In the genomic region with DNA sequence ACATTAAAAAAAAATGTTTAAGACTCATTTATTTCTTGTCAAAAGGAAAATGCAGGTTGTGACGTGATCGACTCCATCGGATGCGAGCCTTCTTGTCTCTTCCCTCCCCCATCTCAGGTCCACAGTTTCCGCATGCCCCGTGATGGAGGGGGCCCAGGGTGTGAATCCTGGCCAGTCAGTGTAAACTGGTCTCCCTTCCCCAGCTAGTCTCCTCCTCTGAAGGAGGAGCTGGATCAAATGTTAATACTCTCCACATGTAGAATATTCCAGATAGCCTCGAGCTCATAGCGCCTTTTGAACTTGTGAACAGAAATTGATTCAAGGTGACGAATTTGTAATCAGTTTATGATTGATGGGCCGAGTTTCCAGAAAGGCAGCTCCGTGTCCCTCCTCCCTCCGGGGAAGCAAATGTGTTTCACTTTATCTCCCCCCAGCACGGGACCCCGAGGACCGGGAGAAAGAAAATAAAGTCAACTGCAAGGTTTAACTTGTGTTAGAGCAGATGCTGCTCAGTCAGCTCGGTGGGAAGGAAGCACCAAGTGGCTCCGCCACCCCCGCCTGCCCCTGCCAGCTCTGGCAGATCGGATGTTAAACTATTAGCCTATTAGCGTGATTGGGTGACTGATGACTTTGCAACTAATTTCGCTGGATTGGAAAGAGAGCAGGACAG, we compare ENCODE assay signal across 15 mouse cellular contexts. TPM values are rescaled to one million over a fixed set of nuclear protein-coding genes. Genes with fewer than 3 reads are reported as not detected.
DNase-seq lines count a peak whose midpoint lies in the region; ATAC-seq and TF ChIP-seq lines count a peak whose summit lies in the region.
"Had no signal": no experiment of that assay in that cellular context is flagged by ENCODE, and none has a peak within 500 bp of the region (broad histone marks: within the 10 kb centered on the region; RNA-seq: fewer than 3 reads in every experiment).

No protein-coding gene starts in this region.

- TF ChIP-seq CTCF in liver, postnatal 0 days (IDR thresholded peaks at IDR 0.05; ENCODE audit: low read depth) = no peak

- 64% methylated on average over 21 of the region's 21 CpGs for WGBS in forebrain, embryonic 11.5 days
- WGBS in forebrain, embryonic 15.5 days = 54% methylated on average over 21 of the region's 21 CpGs
- WGBS in midbrain, embryonic 14.5 days = 64% methylated on average over 21 of the region's 21 CpGs
- WGBS in midbrain, embryonic 10.5 days = 69% methylated on average over 21 of the region's 21 CpGs
- WGBS in embryonic facial prominence, embryonic 15.5 days = 12% methylated on average over 21 of the region's 21 CpGs
- 9% methylated on average over 21 of the region's 21 CpGs for WGBS in limb, embryonic 15.5 days
- 46% methylated on average over 21 of the region's 21 CpGs for WGBS in liver, postnatal 0 days (ENCODE audit: insufficient replicate concordance)

- 0 out of 2 replicates have a peak, but pooled peaks cover 1% of the 10 kb centered on the region for H3K4me1 ChIP-seq in forebrain, embryonic 11.5 days (replicated peaks; ENCODE audit: control insufficient read depth, insufficient read depth, low read length)
- H3K4me1 ChIP-seq in forebrain, embryonic 15.5 days = peaks cover 12% of the 10 kb centered on the region; the same call in 1 of the 2 replicates
- no peaks in the 10 kb centered on the region for H3K4me1 ChIP-seq in midbrain, embryonic 14.5 days (ENCODE audit: control insufficient read depth, insufficient read depth, low read length)
- peaks cover 20% of the 10 kb centered on the region for H3K4me1 ChIP-seq in midbrain, embryonic 10.5 days
- peaks cover 19% of the 10 kb centered on the region for H3K4me1 ChIP-seq in embryonic facial prominence, embryonic 15.5 days
- peaks cover 18% of the 10 kb centered on the region; the same call in 1 of the 2 replicates for H3K4me1 ChIP-seq in limb, embryonic 15.5 days
- H3K4me1 ChIP-seq in liver, postnatal 0 days (ENCODE audit: insufficient read depth) = no peaks in the 10 kb centered on the region
- H3K4me1 ChIP-seq: megakaryocyte, embryonic 14.5 days had no signal

- no peaks in the 10 kb centered on the region for H3K27me3 ChIP-seq in forebrain, embryonic 11.5 days (ENCODE audit: control insufficient read depth, insufficient read depth, low read length)
- H3K27me3 ChIP-seq in forebrain, embryonic 15.5 days = no peaks in the 10 kb centered on the region
- H3K27me3 ChIP-seq in midbrain, embryonic 14.5 days (ENCODE audit: control insufficient read depth, insufficient read depth, low read length) = no peaks in the 10 kb centered on the region
- peaks cover 85% of the 10 kb centered on the region for H3K27me3 ChIP-seq in midbrain, embryonic 10.5 days (ENCODE audit: low read depth, poor library complexity, severe bottlenecking)
- peaks cover 30% of the 10 kb centered on the region for H3K27me3 ChIP-seq in embryonic facial prominence, embryonic 15.5 days
- peaks cover 69% of the 10 kb centered on the region for H3K27me3 ChIP-seq in limb, embryonic 15.5 days
- no peaks in the 10 kb centered on the region for H3K27me3 ChIP-seq in liver, postnatal 0 days (ENCODE audit: insufficient read depth, low read length)

- no peak overlapping the region for H3K27ac ChIP-seq in forebrain, embryonic 11.5 days (ENCODE audit: low read depth, low read length)
- no peak overlapping the region for H3K27ac ChIP-seq in forebrain, embryonic 15.5 days (replicated peaks)
- no peak overlapping the region for H3K27ac ChIP-seq in midbrain, embryonic 14.5 days (replicated peaks; ENCODE audit: low read depth, low read length)
- no peak overlapping the region for H3K27ac ChIP-seq in midbrain, embryonic 10.5 days (replicated peaks)
- no peak overlapping the region for H3K27ac ChIP-seq in embryonic facial prominence, embryonic 15.5 days (replicated peaks)
- H3K27ac ChIP-seq in limb, embryonic 15.5 days = no peak overlapping the region
- no peak overlapping the region for H3K27ac ChIP-seq in liver, postnatal 0 days (ENCODE audit: low read depth)
- H3K27ac ChIP-seq: heart, adult 2 months had no signal

- H3K4me2 ChIP-seq in forebrain, embryonic 11.5 days (ENCODE audit: low read depth, low read length, severe bottlenecking) = no peak overlapping the region
- no peak overlapping the region for H3K4me2 ChIP-seq in forebrain, embryonic 15.5 days (replicated peaks)
- no peak overlapping the region for H3K4me2 ChIP-seq in midbrain, embryonic 14.5 days (ENCODE audit: low read length)
- peak overlapping the region; percentile 34 for H3K4me2 ChIP-seq in embryonic facial prominence, embryonic 15.5 days (replicated peaks)
- H3K4me2 ChIP-seq in limb, embryonic 15.5 days = peak overlapping the region; percentile 27; the same call in 1 of the 2 replicates
- no peak overlapping the region for H3K4me2 ChIP-seq in liver, postnatal 0 days (ENCODE audit: low read depth, low read length)

- no peaks in the 10 kb centered on the region for H3K9me3 ChIP-seq in forebrain, embryonic 11.5 days (ENCODE audit: control insufficient read depth, low read length)
- no peaks in the 10 kb centered on the region for H3K9me3 ChIP-seq in forebrain, embryonic 15.5 days
- no peaks in the 10 kb centered on the region for H3K9me3 ChIP-seq in midbrain, embryonic 14.5 days (ENCODE audit: control insufficient read depth, low read length)
- H3K9me3 ChIP-seq in midbrain, embryonic 10.5 days (replicated peaks) = no peaks in the 10 kb centered on the region
- H3K9me3 ChIP-seq in embryonic facial prominence, embryonic 15.5 days (replicated peaks) = no peaks in the 10 kb centered on the region
- H3K9me3 ChIP-seq in limb, embryonic 15.5 days = no peaks in the 10 kb centered on the region
- no peaks in the 10 kb centered on the region for H3K9me3 ChIP-seq in liver, postnatal 0 days (ENCODE audit: low read length)
- H3K9me3 ChIP-seq: megakaryocyte, embryonic 14.5 days had no signal

- H3K4me3 ChIP-seq in forebrain, embryonic 11.5 days (ENCODE audit: low read depth, low read length) = no peak overlapping the region
- H3K4me3 ChIP-seq in forebrain, embryonic 15.5 days = no peak overlapping the region
- H3K4me3 ChIP-seq in midbrain, embryonic 14.5 days (replicated peaks; ENCODE audit: low read depth, low read length) = no peak overlapping the region
- H3K4me3 ChIP-seq in midbrain, embryonic 10.5 days = no peak overlapping the region
- peak overlapping the region; percentile 15; the same call in 1 of the 2 replicates for H3K4me3 ChIP-seq in embryonic facial prominence, embryonic 15.5 days (replicated peaks)
- H3K4me3 ChIP-seq in limb, embryonic 15.5 days = no peak overlapping the region
- H3K4me3 ChIP-seq in liver, postnatal 0 days (ENCODE audit: low read depth, low read length) = no peak overlapping the region
- H3K4me3 ChIP-seq: heart, adult 2 months; megakaryocyte, embryonic 14.5 days had no signal

- ATAC-seq in forebrain, embryonic 11.5 days (replicated peaks; ENCODE audit: low FRiP score) = no peak
- no peak for ATAC-seq in forebrain, embryonic 15.5 days (replicated peaks)
- ATAC-seq in midbrain, embryonic 14.5 days (ENCODE audit: low FRiP score, low TSS enrichment) = no peak
- no peak for ATAC-seq in embryonic facial prominence, embryonic 15.5 days (ENCODE audit: insufficient number of reproducible peaks, low FRiP score, low TSS enrichment, low read depth)
- no peak for ATAC-seq in limb, embryonic 15.5 days (ENCODE audit: insufficient number of reproducible peaks, low FRiP score, low TSS enrichment, low read depth)
- no peak for ATAC-seq in liver, postnatal 0 days

- no peak overlapping the region for H3K9ac ChIP-seq in forebrain, embryonic 11.5 days (ENCODE audit: low read length)
- H3K9ac ChIP-seq in forebrain, embryonic 15.5 days (replicated peaks) = no peak overlapping the region
- H3K9ac ChIP-seq in midbrain, embryonic 14.5 days (replicated peaks; ENCODE audit: low read length) = no peak overlapping the region
- H3K9ac ChIP-seq in embryonic facial prominence, embryonic 15.5 days = no peak overlapping the region
- no peak overlapping the region for H3K9ac ChIP-seq in limb, embryonic 15.5 days
- H3K9ac ChIP-seq in liver, postnatal 0 days (replicated peaks) = no peak overlapping the region

- no peak for TF ChIP-seq EP300 in liver, postnatal 0 days (IDR thresholded peaks at IDR 0.05; ENCODE audit: low read depth)

- DNase-seq in forebrain, embryonic 11.5 days (ENCODE audit: low spot score) = peak; percentile 62
- peak; percentile 34 for DNase-seq in midbrain, embryonic 14.5 days
- DNase-seq in midbrain, embryonic 10.5 days (ENCODE audit: low spot score) = no peak
- DNase-seq in liver, postnatal 0 days = no peak
- DNase-seq in thymus, adult 18-20 months = no peak
- DNase-seq: adrenal gland, postnatal 36 days; cerebellum, adult 18-20 months; heart, adult 2 months; heart, postnatal 14 days; kidney, adult 2 months; lung, adult 2 months had no signal

- H3K36me3 ChIP-seq in forebrain, embryonic 11.5 days (ENCODE audit: control insufficient read depth, insufficient read depth, low read length) = no peaks in the 10 kb centered on the region
- no peaks in the 10 kb centered on the region for H3K36me3 ChIP-seq in forebrain, embryonic 15.5 days
- no peaks in the 10 kb centered on the region for H3K36me3 ChIP-seq in midbrain, embryonic 14.5 days (ENCODE audit: control insufficient read depth, insufficient read depth, low read length)
- H3K36me3 ChIP-seq in midbrain, embryonic 10.5 days = no peaks in the 10 kb centered on the region
- H3K36me3 ChIP-seq in embryonic facial prominence, embryonic 15.5 days = no peaks in the 10 kb centered on the region
- H3K36me3 ChIP-seq in limb, embryonic 15.5 days = no peaks in the 10 kb centered on the region
- no peaks in the 10 kb centered on the region for H3K36me3 ChIP-seq in liver, postnatal 0 days (replicated peaks; ENCODE audit: insufficient read depth, low read length)

RNA-seq across cellular contexts. Expression of a gene that starts 59.4 kb away (rescaled TPM):
- polyA plus RNA-seq in forebrain, embryonic 11.5 days (2014; fragmentation: Nextera tagmentation; extraction: Ambion mirVana) = 4.3 and 4.7 TPM in 2 replicates
- polyA plus RNA-seq in forebrain, embryonic 15.5 days (2015; fragmentation: Nextera tagmentation; extraction: Ambion mirVana) = 1.2 and 1.6 TPM in 2 replicates
- 0.79 TPM in 1 of 2 replicates, not detected in the other for polyA plus RNA-seq in midbrain, embryonic 14.5 days (2014; fragmentation: Nextera tagmentation; extraction: Ambion mirVana)
- polyA plus RNA-seq in midbrain, embryonic 10.5 days (2016; fragmentation: Nextera tagmentation; extraction: Ambion mirVana) = 3.5 and 4.9 TPM in 2 replicates
- polyA plus RNA-seq in embryonic facial prominence, embryonic 15.5 days (2015; fragmentation: Nextera tagmentation; extraction: Ambion mirVana) = 18.4 and 21.5 TPM in 2 replicates
- polyA plus RNA-seq in limb, embryonic 15.5 days (2015; fragmentation: Nextera tagmentation; extraction: Ambion mirVana) = 12.1 and 16.4 TPM in 2 replicates
- 1.5 and 1.8 TPM in 2 replicates for polyA plus RNA-seq in liver, postnatal 0 days (2015; fragmentation: Nextera tagmentation; extraction: Ambion mirVana)

Comparison
In these comparisons a context has a peak if more than half of its experiments do, and no peak if none do; other contexts are left out.
1. DNase-seq: peak in forebrain, embryonic 11.5 days (single experiment) and midbrain, embryonic 14.5 days (single experiment); none in midbrain, embryonic 10.5 days (single experiment), liver, postnatal 0 days (single experiment) and thymus, adult 18-20 months (0 of 2).
2. H3K4me2 ChIP-seq: peak in embryonic facial prominence, embryonic 15.5 days (single experiment) and limb, embryonic 15.5 days (single experiment); none in forebrain, embryonic 11.5 days (single experiment), forebrain, embryonic 15.5 days (single experiment), midbrain, embryonic 14.5 days (single experiment) and liver, postnatal 0 days (single experiment).